Mouse (Mus musculus): ENCODE results near the gene Tmem95. TPM values are rescaled to one million over a fixed set of nuclear protein-coding genes. Genes with fewer than 3 reads are reported as not detected.

The Tmem95 gene
- total RNA-seq, 2 experiments from 2014 or later, result not detected

- DNase-seq (ENCODE audit: extremely low spot score in 1 of 2, low spot score in 2 of 2), result no peak
- intact Hi-C loops (cut with DNase I), result no loop called here
These were observed 43.7 kb downstream of the Tmem95 start for GRCm38 (mm10) chr11:69834001-69834549.

DNA sequence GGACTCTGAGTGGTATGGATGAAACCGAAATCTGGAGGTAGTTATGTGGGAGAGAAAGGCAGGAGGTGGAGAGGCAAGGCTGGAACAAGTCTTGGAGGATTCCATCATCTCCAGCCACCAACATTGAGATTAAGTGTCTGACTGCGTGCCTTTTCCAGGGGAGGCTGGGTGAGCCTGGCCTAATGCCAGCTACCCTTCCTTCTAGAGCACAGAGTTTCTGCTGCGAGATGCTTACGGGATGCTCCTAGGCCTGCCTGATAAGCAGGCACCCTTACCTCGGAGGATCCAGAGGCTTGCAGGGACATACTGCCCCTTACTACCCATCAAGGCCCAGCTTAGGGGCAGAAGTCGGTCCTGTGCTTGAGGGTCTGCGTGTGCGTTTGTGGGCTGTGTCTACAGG is 44.3 kb downstream of the Tmem95 start:
- intact Hi-C loops (cut with DNase I), result no loop called here
- DNase-seq (ENCODE audit: extremely low spot score in 1 of 2, low spot score in 2 of 2), result no peak

DNA sequence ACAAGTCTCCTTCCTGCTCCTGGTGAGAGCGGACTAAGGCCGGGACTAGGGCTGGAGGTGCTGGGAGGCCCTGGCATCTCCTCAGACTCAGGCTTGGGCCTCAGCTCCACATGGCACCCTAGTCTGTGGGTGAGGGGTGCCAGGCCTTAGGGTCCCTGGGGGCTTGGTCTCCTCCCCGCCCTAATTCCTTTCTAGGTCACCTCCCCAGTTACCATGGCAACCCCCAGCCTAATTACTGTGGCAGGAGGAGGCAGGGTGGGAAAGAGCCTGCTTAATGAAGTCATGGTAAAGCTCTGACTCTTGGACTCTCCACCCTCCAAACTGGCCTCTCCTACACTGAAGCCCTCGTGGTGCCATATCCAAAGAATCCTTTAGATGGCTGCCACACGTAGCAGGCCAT is 49.0 kb downstream of the Tmem95 start:
- intact Hi-C loops (cut with DNase I), result no loop called here
- DNase-seq (ENCODE audit: extremely low spot score in 1 of 2, low spot score in 2 of 2), result no peak

Small RNA genes lying within 50 kb of the gene (microRNA-seq; reads per million reads assigned to microRNA genes)
- gene Mir6924, result not detected

Other genes with a start within 250 kb of the Tmem95 start
- 10 to 100 TPM; 92.0 to 99.4 TPM for gene Fxr2, start 245.0 kb downstream of the Tmem95 start, total RNA-seq (2021)
- not detected for gene Sox15, start 222.7 kb downstream of the Tmem95 start, total RNA-seq (2021)
- 10 to 100 TPM; 87.3 to 95.6 TPM for gene Mpdu1, start 215.4 kb downstream of the Tmem95 start, total RNA-seq (2021)
- gene Cd68, start 211.9 kb downstream of the Tmem95 start, total RNA-seq (2021), result 10 to 100 TPM; 11.6 to 12.2 TPM
- gene Eif4a1, start 205.6 kb downstream of the Tmem95 start, total RNA-seq (2021), result 100 to 1,000 TPM; 455 to 466 TPM
- 100 to 1,000 TPM in 1 of 2 experiments, 10 to 100 TPM in 1; 96.9 to 103 TPM for gene Senp3, start 195.9 kb downstream of the Tmem95 start, total RNA-seq (2021)
- 1 to 10 TPM in 1 of 2 experiments, under 1 TPM in 1; 0.39 to 1.6 TPM for gene Tnfsf13, start 192.2 kb downstream of the Tmem95 start, total RNA-seq (2021)
- 1 to 10 TPM; 7.4 TPM for gene Tnfsf12, start 182.2 kb downstream of the Tmem95 start, total RNA-seq (2021)
- gene Tnfsfm13, start 181.9 kb downstream of the Tmem95 start, total RNA-seq (2021), result 1 to 10 TPM in 1 of 2 experiments, under 1 TPM in 1; 0.81 to 1.5 TPM
- 10 to 100 TPM; 52.1 to 52.9 TPM for gene Polr2a, start 119.4 kb downstream of the Tmem95 start, total RNA-seq (2021)
- not detected for gene Slc35g3, start 116.0 kb downstream of the Tmem95 start, total RNA-seq (2021)
- 10 to 100 TPM; 57.1 to 67.6 TPM for gene Zbtb4, start 112.1 kb downstream of the Tmem95 start, total RNA-seq (2021)
- gene Chrnb1, start 82.1 kb downstream of the Tmem95 start, total RNA-seq (2021), result 1 to 10 TPM in 1 of 2 experiments, under 1 TPM in 1; 0.95 to 1.2 TPM
- gene Fgf11, start 76.2 kb downstream of the Tmem95 start, total RNA-seq (2021), result 10 to 100 TPM; 20.0 to 21.5 TPM
- gene Tmem102, start 72.4 kb downstream of the Tmem95 start, total RNA-seq (2021), result not detected
- not detected for gene Gm39566, start 62.7 kb downstream of the Tmem95 start, total RNA-seq (2021)
- not detected for gene Spem2, start 59.6 kb downstream of the Tmem95 start, total RNA-seq (2021)
- gene Spem1, start 55.8 kb downstream of the Tmem95 start, total RNA-seq (2021), result under 1 TPM; 0.45 to 0.57 TPM
- gene Nlgn2, start 40.2 kb downstream of the Tmem95 start, total RNA-seq (2021), result 100 to 1,000 TPM; 268 to 274 TPM
- gene Tmem256, start 39.5 kb downstream of the Tmem95 start, total RNA-seq (2021), result 100 to 1,000 TPM; 151 to 159 TPM
- gene Plscr3, start 31.6 kb downstream of the Tmem95 start, total RNA-seq (2021), result 10 to 100 TPM; 28.4 to 32.2 TPM
- gene Tnk1, start 19.3 kb downstream of the Tmem95 start, total RNA-seq (2021), result under 1 TPM; 0.11 to 0.14 TPM
- under 1 TPM; 0.57 to 0.62 TPM for gene Kctd11, start 3.4 kb upstream of the Tmem95 start, total RNA-seq (2021)
- gene Acap1, start 17.5 kb upstream of the Tmem95 start, total RNA-seq (2021), result under 1 TPM; 0.15 to 0.26 TPM
- gene 2810408A11Rik, start 23.0 kb upstream of the Tmem95 start, total RNA-seq (2021), result 1 to 10 TPM; 1.8 TPM
- 100 to 1,000 TPM; 126 to 129 TPM for gene Neurl4, start 23.1 kb upstream of the Tmem95 start, total RNA-seq (2021)
- 10 to 100 TPM; 24.8 to 25.7 TPM for gene Gps2, start 35.9 kb upstream of the Tmem95 start, total RNA-seq (2021)
- 100 to 1,000 TPM; 525 to 535 TPM for gene Eif5a, start 43.9 kb upstream of the Tmem95 start, total RNA-seq (2021)
- gene Ybx2, start 57.8 kb upstream of the Tmem95 start, total RNA-seq (2021), result 1 to 10 TPM; 9.5 TPM
- gene Slc2a4, start 70.2 kb upstream of the Tmem95 start, total RNA-seq (2021), result 1 to 10 TPM; 1.3 to 1.4 TPM
- gene Cldn7, start 86.8 kb upstream of the Tmem95 start, total RNA-seq (2021), result not detected
- 100 to 1,000 TPM; 104 to 118 TPM for gene Ctdnep1, start 103.1 kb upstream of the Tmem95 start, total RNA-seq (2021)
- gene Elp5, start 104.5 kb upstream of the Tmem95 start, total RNA-seq (2021), result 100 to 1,000 TPM; 114 to 125 TPM
- 100 to 1,000 TPM; 252 to 266 TPM for gene Gabarap, start 113.1 kb upstream of the Tmem95 start, total RNA-seq (2021)
- 10 to 100 TPM; 35.2 to 38.6 TPM for gene Phf23, start 117.8 kb upstream of the Tmem95 start, total RNA-seq (2021)
- gene Dvl2, start 122.6 kb upstream of the Tmem95 start, total RNA-seq (2021), result 10 to 100 TPM; 27.5 to 30.3 TPM
- 10 to 100 TPM; 44.8 to 48.0 TPM for gene Acadvl, start 137.4 kb upstream of the Tmem95 start, total RNA-seq (2021)
- 100 to 1,000 TPM; 871 to 875 TPM for gene Dlg4, start 138.9 kb upstream of the Tmem95 start, total RNA-seq (2021)
- gene Asgr1, start 176.1 kb upstream of the Tmem95 start, total RNA-seq (2021), result 1 to 10 TPM; 1.4 to 1.5 TPM
- gene Asgr2, start 214.6 kb upstream of the Tmem95 start, total RNA-seq (2021), result not detected